Mouse (Mus musculus): ENCODE results near the gene Zscan20.
A peak's percentile ranks its signal among the peaks of the same experiment; 100 is the strongest.

Gene Zscan20

GRCm38 (mm10) chr4:128609925-128610402, at the start of gene Zscan20:
Gene Zscan20 (minus strand): TSS chr4:128610098.
- DNase-seq (ENCODE audit: extremely low read depth, low read depth), result peak; percentile 98

- no peak for DNase-seq (ENCODE audit: extremely low read depth, low read depth)
Measured at GRCm38 (mm10) chr4:128655446-128655845, 45.5 kb upstream of the Zscan20 start.

- no peak for DNase-seq (ENCODE audit: extremely low read depth, low read depth)
Measured at GRCm38 (mm10) chr4:128654505-128655381, 44.8 kb upstream of the Zscan20 start, which contains the start of gene Phc2. Gene Phc2 (plus strand): TSS chr4:128654702.

- no peak for DNase-seq (ENCODE audit: extremely low read depth, low read depth)
Measured at GRCm38 (mm10) chr4:128652584-128653298, 42.8 kb upstream of the Zscan20 start.

- no peak for DNase-seq (ENCODE audit: extremely low read depth, low read depth)
Measured at GRCm38 (mm10) chr4:128651530-128651929, 41.6 kb upstream of the Zscan20 start.

GRCm38 (mm10) chr4:128648567-128649255, 38.8 kb upstream of the Zscan20 start:
- no peak for DNase-seq (ENCODE audit: extremely low read depth, low read depth)

- DNase-seq (ENCODE audit: extremely low read depth, low read depth), result no peak
Measured at GRCm38 (mm10) chr4:128646762-128647161, 36.9 kb upstream of the Zscan20 start.

GRCm38 (mm10) chr4:128645896-128646295, 36.0 kb upstream of the Zscan20 start:
- no peak for DNase-seq (ENCODE audit: extremely low read depth, low read depth)

- DNase-seq (ENCODE audit: extremely low read depth, low read depth), result no peak
Measured at GRCm38 (mm10) chr4:128641766-128642717, 32.1 kb upstream of the Zscan20 start.

GRCm38 (mm10) chr4:128638265-128638923, 28.5 kb upstream of the Zscan20 start:
- DNase-seq (ENCODE audit: extremely low read depth, low read depth), result no peak

- no peak for DNase-seq (ENCODE audit: extremely low read depth, low read depth)
Measured at GRCm38 (mm10) chr4:128637250-128637649, 27.4 kb upstream of the Zscan20 start.

GRCm38 (mm10) chr4:128635894-128636585, 26.1 kb upstream of the Zscan20 start:
- DNase-seq (ENCODE audit: extremely low read depth, low read depth), result no peak

GRCm38 (mm10) chr4:128635451-128635850, 25.6 kb upstream of the Zscan20 start:
- DNase-seq (ENCODE audit: extremely low read depth, low read depth), result no peak

- no peak for DNase-seq (ENCODE audit: extremely low read depth, low read depth)
Measured at GRCm38 (mm10) chr4:128621109-128621508, 11.2 kb upstream of the Zscan20 start.

GRCm38 (mm10) chr4:128620572-128620971, 10.7 kb upstream of the Zscan20 start:
- DNase-seq (ENCODE audit: extremely low read depth, low read depth), result no peak

- DNase-seq (ENCODE audit: extremely low read depth, low read depth), result no peak
Measured at GRCm38 (mm10) chr4:128618963-128619362, 9.1 kb upstream of the Zscan20 start.

- no peak for DNase-seq (ENCODE audit: extremely low read depth, low read depth)
Measured at GRCm38 (mm10) chr4:128618246-128618911, 8.5 kb upstream of the Zscan20 start, which contains the start of gene Tlr12. Gene Tlr12 (minus strand): TSS chr4:128618619.

- DNase-seq (ENCODE audit: extremely low read depth, low read depth), result no peak
Measured at GRCm38 (mm10) chr4:128617363-128618120, 7.6 kb upstream of the Zscan20 start.

Data from MEL-GATA-1-ER (cell line).